Mouse (Mus musculus): ENCODE results near the gene 4930407I10Rik. TPM values are rescaled to one million over a fixed set of nuclear protein-coding genes. Genes with fewer than 3 reads are reported as not detected.

Gene 4930407I10Rik
- polyA plus RNA-seq, 1 experiment from 2014 or later: not detected

Other genes with a start within 250 kb of the 4930407I10Rik start
- gene Tob2, start 200.4 kb upstream of the 4930407I10Rik start, polyA plus RNA-seq (2015; fragmentation: Nextera tagmentation; extraction: Ambion mirVana): 16.5 and 18.5 TPM in 2 replicates
- gene Phf5a, start 187.2 kb upstream of the 4930407I10Rik start, polyA plus RNA-seq (2015; fragmentation: Nextera tagmentation; extraction: Ambion mirVana): 124 and 134 TPM in 2 replicates
- gene Aco2, start 186.8 kb upstream of the 4930407I10Rik start, polyA plus RNA-seq (2015; fragmentation: Nextera tagmentation; extraction: Ambion mirVana): 265 and 271 TPM in 2 replicates
- gene Polr3h, start 132.9 kb upstream of the 4930407I10Rik start, polyA plus RNA-seq (2015; fragmentation: Nextera tagmentation; extraction: Ambion mirVana): 81.5 and 83.1 TPM in 2 replicates
- gene Csdc2, start 122.4 kb upstream of the 4930407I10Rik start, polyA plus RNA-seq (2015; fragmentation: Nextera tagmentation; extraction: Ambion mirVana): 248 and 250 TPM in 2 replicates
- gene Pmm1, start 98.2 kb upstream of the 4930407I10Rik start, polyA plus RNA-seq (2015; fragmentation: Nextera tagmentation; extraction: Ambion mirVana): 84.3 and 89.9 TPM in 2 replicates
- gene 1700029P11Rik, start 78.6 kb upstream of the 4930407I10Rik start, polyA plus RNA-seq (2015; fragmentation: Nextera tagmentation; extraction: Ambion mirVana): not detected in 2 replicates
- gene Xrcc6, start 71.3 kb upstream of the 4930407I10Rik start, polyA plus RNA-seq (2015; fragmentation: Nextera tagmentation; extraction: Ambion mirVana): 43.1 and 46.7 TPM in 2 replicates
- 50.6 and 50.9 TPM in 2 replicates for gene Desi1, start 25.3 kb upstream of the 4930407I10Rik start, polyA plus RNA-seq (2015; fragmentation: Nextera tagmentation; extraction: Ambion mirVana)
- 231 and 247 TPM in 2 replicates for gene Snu13, start 11.6 kb upstream of the 4930407I10Rik start, polyA plus RNA-seq (2015; fragmentation: Nextera tagmentation; extraction: Ambion mirVana)
- 0.10 TPM in 1 of 2 replicates, not detected in the other for gene Mei1, start 10.8 kb downstream of the 4930407I10Rik start, polyA plus RNA-seq (2015; fragmentation: Nextera tagmentation; extraction: Ambion mirVana)
- 12.2 and 12.7 TPM in 2 replicates for gene Ccdc134, start 68.8 kb downstream of the 4930407I10Rik start, polyA plus RNA-seq (2015; fragmentation: Nextera tagmentation; extraction: Ambion mirVana)
- 220 and 224 TPM in 2 replicates for gene Srebf2, start 88.0 kb downstream of the 4930407I10Rik start, polyA plus RNA-seq (2015; fragmentation: Nextera tagmentation; extraction: Ambion mirVana)
- 1.1 and 1.5 TPM in 2 replicates for gene Shisa8, start 153.7 kb downstream of the 4930407I10Rik start, polyA plus RNA-seq (2015; fragmentation: Nextera tagmentation; extraction: Ambion mirVana)
- gene Tnfrsf13c, start 165.2 kb downstream of the 4930407I10Rik start, polyA plus RNA-seq (2015; fragmentation: Nextera tagmentation; extraction: Ambion mirVana): 0.08 and 0.26 TPM in 2 replicates
- 10.7 and 13.6 TPM in 2 replicates for gene Cenpm, start 185.6 kb downstream of the 4930407I10Rik start, polyA plus RNA-seq (2015; fragmentation: Nextera tagmentation; extraction: Ambion mirVana)
- 22.6 and 24.0 TPM in 2 replicates for gene 1500009C09Rik, start 193.2 kb downstream of the 4930407I10Rik start, polyA plus RNA-seq (2015; fragmentation: Nextera tagmentation; extraction: Ambion mirVana)
- 454 and 479 TPM in 2 replicates for gene Sept3, start 215.7 kb downstream of the 4930407I10Rik start, polyA plus RNA-seq (2015; fragmentation: Nextera tagmentation; extraction: Ambion mirVana)
- not detected in 2 replicates for gene Wbp2nl, start 239.8 kb downstream of the 4930407I10Rik start, polyA plus RNA-seq (2015; fragmentation: Nextera tagmentation; extraction: Ambion mirVana)